Mouse (Mus musculus) embryonic fibroblast, embryonic 13.5 days (primary cell): ENCODE measurements around the gene Foxp1. TPM values are rescaled to one million over a fixed set of nuclear protein-coding genes. Genes with fewer than 3 reads are reported as not detected.
A peak's percentile ranks its signal among the peaks of the same experiment; 100 is the strongest.

Experiments
- H3K27ac ChIP-seq: 2 replicates; pipeline ENCODE4 v1.5.1; 2012; ENCODE audit warnings: low read length, control low read depth, inconsistent platforms; ENCODE audit not compliant: insufficient read depth
- H3K4me1 ChIP-seq: 2 replicates; pipeline ENCODE4 v1.6.1; 2011; ENCODE audit warnings: low read length; ENCODE audit not compliant: control insufficient read depth, insufficient read depth
- H3K4me3 ChIP-seq: 2 replicates; pipeline ENCODE4 v1.5.1; 2011; ENCODE audit warnings: mild to moderate bottlenecking, control low read depth, low read length; ENCODE audit not compliant: insufficient read depth
- CTCF ChIP-seq: IDR thresholded peaks from 2 replicates; pipeline ENCODE4 v1.5.1; 2011; ENCODE audit warnings: mild to moderate bottlenecking, control low read depth, low read length, moderate library complexity, borderline replicate concordance; ENCODE audit not compliant: insufficient read depth
- POLR2A ChIP-seq: IDR thresholded peaks from 2 replicates; pipeline ENCODE4 v1.6.1; 2011; ENCODE audit warnings: low read depth, mild to moderate bottlenecking, control low read depth, low read length, moderate library complexity
- polyA plus RNA-seq: library from polyadenylated mRNA; stranded (reverse); fragments of >200 nt; gene quantifications from 2 replicates; pipeline ENCODE4 v1.2.4, GENCODE M21; 2011; ENCODE audit warnings: low read depth; ENCODE audit not compliant: missing spikeins, insufficient read length

Foxp1 gene
- polyA plus RNA-seq, 1 experiment, result 137 TPM

GRCm38 (mm10) chr6:98928365-98928764 is 594.2 kb downstream of the Foxp1 start:
- no peak overlapping the region for H3K4me3 ChIP-seq
- no peak overlapping the region for H3K27ac ChIP-seq
- no peaks in the 10 kb centered on the region for H3K4me1 ChIP-seq
- no peak for TF ChIP-seq POLR2A
- no peak for TF ChIP-seq CTCF

GRCm38 (mm10) chr6:98901259-98901658 is 621.3 kb downstream of the Foxp1 start:
- Histone ChIP-seq H3K27ac (peak overlapping the region; percentile 99), H3K4me1 (peaks cover 2% of the 10 kb centered on the region; the same call in 1 of the 2 replicates), H3K4me3 (no peak overlapping the region)
- no peak for TF ChIP-seq CTCF
- no peak for TF ChIP-seq POLR2A

GRCm38 (mm10) chr6:98878208-98878607 is 644.3 kb downstream of the Foxp1 start:
- Histone ChIP-seq H3K4me1 (no peaks in the 10 kb centered on the region), H3K27ac (no peak overlapping the region), H3K4me3 (no peak overlapping the region)
- TF ChIP-seq POLR2A (no peak), CTCF (no peak)

DNA sequence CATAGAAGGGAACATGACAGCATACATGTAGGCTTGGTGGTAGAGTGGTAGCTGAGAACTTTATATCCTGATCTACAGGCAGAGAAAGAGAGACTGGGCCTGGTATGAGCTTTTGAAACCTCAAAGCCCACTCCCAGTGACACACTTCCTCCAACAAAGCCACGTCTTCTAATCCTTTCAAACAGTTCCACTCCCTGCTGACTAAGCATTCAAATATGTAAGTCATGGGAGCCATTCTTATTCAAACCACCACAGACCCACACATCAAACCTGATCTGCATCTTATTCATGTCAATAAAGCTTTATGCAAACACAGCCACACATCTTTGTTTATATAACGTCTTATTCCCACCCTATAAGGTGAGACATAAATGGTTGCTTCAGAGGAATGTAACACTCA is 646.1 kb downstream of the Foxp1 start:
- TF ChIP-seq CTCF (no peak), POLR2A (no peak)
- H3K4me3 ChIP-seq, result no peak overlapping the region
- no peak overlapping the region for H3K27ac ChIP-seq
- no peaks in the 10 kb centered on the region for H3K4me1 ChIP-seq

Other genes with a start within 250 kb of the Foxp1 start
- 8.8 and 13.5 TPM in 2 replicates for gene Eif4e3, start 144.1 kb upstream of the Foxp1 start, polyA plus RNA-seq
- gene Gm20696, start 144.1 kb upstream of the Foxp1 start, polyA plus RNA-seq, result 3.6 and 5.2 TPM in 2 replicates
- gene Gpr27, start 170.0 kb upstream of the Foxp1 start, polyA plus RNA-seq, result 0.33 and 2.4 TPM in 2 replicates
- not detected in 2 replicates for gene Prok2, start 203.7 kb upstream of the Foxp1 start, polyA plus RNA-seq